Mouse (Mus musculus) limb, embryonic 12.5 days (tissue): ENCODE measurements at regions not wholly inside any gene's neighbourhood (a gene's known extent, or its start where the extent isn't known, plus 50 kb on each side); places are given as distances from the start of the nearest gene placed in this dataset.

ENCODE experiments used
- ATAC-seq: fragments of 200-750 bp; cut with Nextera tagmentation; 2 replicates; pipeline ENCODE4 v1.8.0; 2017; ENCODE audit warnings: low read depth, moderate TSS enrichment; ENCODE audit not compliant: insufficient number of reproducible peaks, insufficient read depth, low FRiP score, low TSS enrichment
- H3K27ac ChIP-seq: fragments of 300-500 bp; sonication (generic); 2 replicates; pipeline ENCODE4 v1.5.1; 2016; ENCODE audit warnings: mild to moderate bottlenecking, moderate library complexity
- H3K27me3 ChIP-seq: fragments of 300-500 bp; sonication (generic); 2 replicates; pipeline ENCODE4 v1.6.1; 2016; ENCODE audit warnings: mild to moderate bottlenecking, moderate library complexity
- H3K36me3 ChIP-seq: fragments of 300-500 bp; sonication (generic); 2 replicates; pipeline ENCODE4 v1.6.1; 2016; ENCODE audit warnings: mild to moderate bottlenecking, moderate library complexity
- H3K4me1 ChIP-seq: fragments of 300-500 bp; sonication (generic); replicated peaks from 2 replicates; pipeline ENCODE4 v1.6.1; 2016
- H3K4me2 ChIP-seq: fragments of 300-500 bp; sonication (generic); 2 replicates; pipeline ENCODE4 v1.6.1; 2016; ENCODE audit warnings: mild to moderate bottlenecking, moderate library complexity
- H3K4me3 ChIP-seq: fragments of 300-500 bp; sonication (generic); replicated peaks from 2 replicates; pipeline ENCODE4 v1.5.1; 2016; ENCODE audit warnings: mild to moderate bottlenecking
- H3K9ac ChIP-seq: fragments of 300-500 bp; sonication (generic); replicated peaks from 2 replicates; pipeline ENCODE4 v1.6.1; 2016; ENCODE audit warnings: mild to moderate bottlenecking, moderate library complexity
- H3K9me3 ChIP-seq: fragments of 300-500 bp; sonication (generic); 2 replicates; pipeline ENCODE4 v1.6.1; 2016; ENCODE audit warnings: mild to moderate bottlenecking, moderate library complexity
- WGBS: fragments of 180-500 bp; shearing (Covaris S2); methylation state at CpG from one replicate; pipeline ENCODE4 v1.1.7; 2016; 5-methylcytosine and 5-hydroxymethylcytosine counted together

- ATAC-seq, result no peak
- Histone ChIP-seq H3K4me1 (peaks cover 32% of the 10 kb centered on the region), H3K27ac (no peak overlapping the region), H3K27me3 (peaks cover 71% of the 10 kb centered on the region), H3K36me3 (no peaks in the 10 kb centered on the region), H3K4me2 (peak overlapping the region; percentile 3; the same call in 1 of the 2 replicates), H3K4me3 (no peak overlapping the region), H3K9me3 (no peaks in the 10 kb centered on the region), H3K9ac (no peak overlapping the region)
- WGBS, result 8% methylated on average over 7 of the region's 7 CpGs
These were observed 383.8 kb downstream of the Med13l start for GRCm38 (mm10) chr5:118944256-118944655.

- no peaks in the 10 kb centered on the region for H3K36me3 ChIP-seq
- H3K4me1 ChIP-seq, result peaks cover 40% of the 10 kb centered on the region
- ATAC-seq, result no peak
- no peak overlapping the region for H3K4me3 ChIP-seq
- H3K9ac ChIP-seq, result no peak overlapping the region
- 10% methylated on average over 8 of the region's 8 CpGs for WGBS
- H3K27me3 ChIP-seq, result peaks cover 67% of the 10 kb centered on the region
- H3K27ac ChIP-seq, result no peak overlapping the region
- no peaks in the 10 kb centered on the region for H3K9me3 ChIP-seq
- no peak overlapping the region for H3K4me2 ChIP-seq
These were observed 385.6 kb downstream of the Med13l start for GRCm38 (mm10) chr5:118946090-118946489.

GRCm38 (mm10) chr5:118946994-118947393 is 386.5 kb downstream of the Med13l start:
- Histone ChIP-seq H3K27me3 (peaks cover 61% of the 10 kb centered on the region), H3K4me2 (no peak overlapping the region), H3K9ac (no peak overlapping the region), H3K27ac (no peak overlapping the region), H3K9me3 (no peaks in the 10 kb centered on the region), H3K4me1 (peaks cover 40% of the 10 kb centered on the region), H3K4me3 (no peak overlapping the region), H3K36me3 (no peaks in the 10 kb centered on the region)
- WGBS, result 28% methylated on average over 2 of the region's 2 CpGs
- no peak for ATAC-seq

- Histone ChIP-seq H3K9me3 (no peaks in the 10 kb centered on the region), H3K27me3 (peaks cover 54% of the 10 kb centered on the region), H3K9ac (no peak overlapping the region), H3K4me3 (no peak overlapping the region), H3K4me2 (no peak overlapping the region), H3K4me1 (peaks cover 40% of the 10 kb centered on the region), H3K36me3 (no peaks in the 10 kb centered on the region), H3K27ac (no peak overlapping the region)
- ATAC-seq, result no peak
- WGBS, result 93% methylated on average over 6 of the region's 6 CpGs
These were observed 387.8 kb downstream of the Med13l start for GRCm38 (mm10) chr5:118948119-118948786.

GRCm38 (mm10) chr5:118951067-118951466 is 390.6 kb downstream of the Med13l start:
- Histone ChIP-seq H3K4me3 (no peak overlapping the region), H3K4me1 (peaks cover 17% of the 10 kb centered on the region), H3K27me3 (peaks cover 50% of the 10 kb centered on the region), H3K36me3 (no peaks in the 10 kb centered on the region), H3K9me3 (no peaks in the 10 kb centered on the region), H3K9ac (no peak overlapping the region), H3K4me2 (no peak overlapping the region), H3K27ac (no peak overlapping the region)
- 78% methylated on average over 7 of the region's 7 CpGs for WGBS
- no peak for ATAC-seq

GRCm38 (mm10) chr5:118960521-118961001 is 400.1 kb downstream of the Med13l start:
- ATAC-seq, result no peak
- peaks cover 64% of the 10 kb centered on the region for H3K27me3 ChIP-seq
- WGBS, result 34% methylated on average over 21 of the region's 21 CpGs
- H3K9ac ChIP-seq, result no peak overlapping the region
- peaks cover 6% of the 10 kb centered on the region; the same call in 1 of the 2 replicates for H3K9me3 ChIP-seq
- no peak overlapping the region for H3K4me3 ChIP-seq
- H3K4me2 ChIP-seq, result no peak overlapping the region
- no peak overlapping the region for H3K27ac ChIP-seq
- H3K36me3 ChIP-seq, result no peaks in the 10 kb centered on the region
- H3K4me1 ChIP-seq, result 0 out of 2 replicates have a peak, but pooled peaks cover 6% of the 10 kb centered on the region

- no peak for ATAC-seq
- Histone ChIP-seq H3K4me1 (0 out of 2 replicates have a peak, but pooled peaks cover 6% of the 10 kb centered on the region), H3K9me3 (peaks cover 6% of the 10 kb centered on the region; the same call in 1 of the 2 replicates), H3K27me3 (peaks cover 64% of the 10 kb centered on the region), H3K9ac (no peak overlapping the region), H3K4me2 (no peak overlapping the region), H3K36me3 (no peaks in the 10 kb centered on the region), H3K4me3 (no peak overlapping the region), H3K27ac (no peak overlapping the region)
- 69% methylated on average over 11 of the region's 11 CpGs for WGBS
These were observed 400.6 kb downstream of the Med13l start for GRCm38 (mm10) chr5:118961091-118961490.

GRCm38 (mm10) chr5:118962152-118962551 is 401.7 kb downstream of the Med13l start:
- Histone ChIP-seq H3K27ac (no peak overlapping the region), H3K9ac (no peak overlapping the region), H3K36me3 (no peaks in the 10 kb centered on the region), H3K4me3 (no peak overlapping the region), H3K4me1 (0 out of 2 replicates have a peak, but pooled peaks cover 6% of the 10 kb centered on the region), H3K9me3 (peaks cover 6% of the 10 kb centered on the region; the same call in 1 of the 2 replicates), H3K27me3 (peaks cover 62% of the 10 kb centered on the region), H3K4me2 (no peak overlapping the region)
- WGBS, result 84% methylated on average over 3 of the region's 3 CpGs
- ATAC-seq, result no peak

GRCm38 (mm10) chr5:118963001-118963400 is 402.5 kb downstream of the Med13l start:
- no peak overlapping the region for H3K4me2 ChIP-seq
- WGBS, result 87% methylated on average over 3 of the region's 3 CpGs
- no peak for ATAC-seq
- H3K4me3 ChIP-seq, result no peak overlapping the region
- no peak overlapping the region for H3K27ac ChIP-seq
- peaks cover 62% of the 10 kb centered on the region for H3K27me3 ChIP-seq
- peaks cover 6% of the 10 kb centered on the region; the same call in 1 of the 2 replicates for H3K9me3 ChIP-seq
- H3K36me3 ChIP-seq, result no peaks in the 10 kb centered on the region
- H3K9ac ChIP-seq, result no peak overlapping the region
- 0 out of 2 replicates have a peak, but pooled peaks cover 11% of the 10 kb centered on the region for H3K4me1 ChIP-seq

GRCm38 (mm10) chr5:118966901-118967300 is 406.4 kb downstream of the Med13l start:
- H3K4me2 ChIP-seq, result no peak overlapping the region
- H3K4me3 ChIP-seq, result no peak overlapping the region
- no peak overlapping the region for H3K9ac ChIP-seq
- no peaks in the 10 kb centered on the region for H3K36me3 ChIP-seq
- H3K9me3 ChIP-seq, result peaks cover 5% of the 10 kb centered on the region; the same call in 1 of the 2 replicates
- peaks cover 59% of the 10 kb centered on the region for H3K27me3 ChIP-seq
- 78% methylated on average over 6 of the region's 6 CpGs for WGBS
- ATAC-seq, result no peak
- 0 out of 2 replicates have a peak, but pooled peaks cover 7% of the 10 kb centered on the region for H3K4me1 ChIP-seq
- no peak overlapping the region for H3K27ac ChIP-seq

GRCm38 (mm10) chr5:118967718-118968117 is 407.2 kb downstream of the Med13l start:
- peaks cover 9% of the 10 kb centered on the region; the same call in 1 of the 2 replicates for H3K4me1 ChIP-seq
- no peak overlapping the region for H3K4me3 ChIP-seq
- H3K36me3 ChIP-seq, result no peaks in the 10 kb centered on the region
- H3K4me2 ChIP-seq, result no peak overlapping the region
- peaks cover 7% of the 10 kb centered on the region; the same call in 1 of the 2 replicates for H3K9me3 ChIP-seq
- H3K27ac ChIP-seq, result no peak overlapping the region; the same call in 1 of the 2 replicates
- 37% methylated on average over 11 of the region's 11 CpGs for WGBS
- H3K27me3 ChIP-seq, result peaks cover 57% of the 10 kb centered on the region
- H3K9ac ChIP-seq, result no peak overlapping the region
- no peak for ATAC-seq
